Comparison of ENCODE assay signal across 9 mouse cellular contexts in the genomic region with DNA sequence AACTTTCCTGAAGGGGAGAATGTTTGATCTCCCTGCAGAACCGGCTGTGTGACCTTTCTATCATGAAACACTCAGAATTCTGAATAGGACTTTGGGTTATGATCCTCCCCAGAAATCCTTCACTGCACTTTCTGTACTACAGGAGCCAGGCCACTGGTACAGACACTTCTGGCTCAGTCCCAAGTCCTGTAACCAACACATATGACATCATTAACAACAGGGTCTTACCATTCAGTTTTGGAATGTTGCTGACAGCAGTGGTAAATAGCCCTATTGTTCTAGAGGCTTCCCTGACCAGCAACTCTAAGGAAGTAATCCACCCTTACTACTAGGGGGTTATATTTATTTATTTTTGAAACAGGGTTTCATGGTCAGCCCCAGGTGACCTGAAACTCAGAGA. TPM values are rescaled to one million over a fixed set of nuclear protein-coding genes. Genes with fewer than 3 reads are reported as not detected.
DNase-seq lines count a peak whose midpoint lies in the region; ATAC-seq lines count a peak whose summit lies in the region.
"Had no signal": no experiment of that assay in that cellular context is flagged by ENCODE, and none has a peak within 500 bp of the region (broad histone marks: within the 10 kb centered on the region; RNA-seq: fewer than 3 reads in every experiment).

A gene (plus strand): TSS at position 280 of the 400 bp plus-strand sequence.

- no peak for DNase-seq in heart, adult 18-20 months
- no peak for DNase-seq in neural tube, embryonic 11.5 days (ENCODE audit: low spot score)
- DNase-seq in neural tube, embryonic 10.5 days (ENCODE audit: extremely low spot score, low spot score), result no peak
- no peak for DNase-seq in gastrocnemius, adult 8-10 months (ENCODE audit: low spot score in 2 of 2)
- no peak for DNase-seq in cerebellum, postnatal 4 days (ENCODE audit: low spot score in 2 of 2)
- DNase-seq: cerebellum, postnatal 14 days had no signal

- no peaks in the 10 kb centered on the region for H3K9me3 ChIP-seq in heart, embryonic 11.5 days (replicated peaks; ENCODE audit: control insufficient read depth, low read length)
- H3K9me3 ChIP-seq in neural tube, embryonic 11.5 days (ENCODE audit: control insufficient read depth, low read length), result no peaks in the 10 kb centered on the region
- no peaks in the 10 kb centered on the region for H3K9me3 ChIP-seq in intestine, embryonic 16.5 days (ENCODE audit: control insufficient read depth, low read length)
- no peaks in the 10 kb centered on the region for H3K9me3 ChIP-seq in stomach, embryonic 15.5 days

- no peak within 1 kb of the TSS for H3K9ac ChIP-seq in heart, embryonic 11.5 days (ENCODE audit: low read depth, low read length)
- H3K9ac ChIP-seq in neural tube, embryonic 11.5 days (ENCODE audit: low read length), result no peak within 1 kb of the TSS
- H3K9ac ChIP-seq in intestine, embryonic 16.5 days (ENCODE audit: low read depth, low read length), result peak within 1 kb of the TSS; percentile 58; the same call in 1 of the 2 replicates
- no peak within 1 kb of the TSS for H3K9ac ChIP-seq in stomach, embryonic 15.5 days

- H3K27me3 ChIP-seq in heart, embryonic 11.5 days (ENCODE audit: control insufficient read depth, insufficient read depth, low read length), result no peaks in the 10 kb centered on the region; the same call in 1 of the 2 replicates
- no peaks in the 10 kb centered on the region for H3K27me3 ChIP-seq in neural tube, embryonic 11.5 days (ENCODE audit: control insufficient read depth, insufficient read depth, low read length)
- H3K27me3 ChIP-seq in intestine, embryonic 16.5 days (replicated peaks; ENCODE audit: control insufficient read depth, insufficient read depth, low read length), result no peaks in the 10 kb centered on the region
- no peaks in the 10 kb centered on the region for H3K27me3 ChIP-seq in stomach, embryonic 15.5 days (replicated peaks)

- ATAC-seq in heart, embryonic 11.5 days (replicated peaks; ENCODE audit: insufficient number of reproducible peaks, low FRiP score, low TSS enrichment), result no peak
- ATAC-seq in neural tube, embryonic 11.5 days (ENCODE audit: insufficient read depth, low FRiP score, low TSS enrichment), result no peak
- ATAC-seq in intestine, embryonic 16.5 days, result no peak
- no peak for ATAC-seq in stomach, embryonic 15.5 days (ENCODE audit: insufficient read depth, low FRiP score, low read depth)

- peaks cover 20% of the 10 kb centered on the region for H3K36me3 ChIP-seq in heart, embryonic 11.5 days (ENCODE audit: control insufficient read depth, insufficient read depth, low read length)
- peaks cover 8% of the 10 kb centered on the region for H3K36me3 ChIP-seq in neural tube, embryonic 11.5 days (ENCODE audit: control insufficient read depth, insufficient read depth, low read length)
- H3K36me3 ChIP-seq in intestine, embryonic 16.5 days (ENCODE audit: control insufficient read depth, insufficient read depth, low read length), result 0 out of 2 replicates have a peak, but pooled peaks cover 7% of the 10 kb centered on the region
- H3K36me3 ChIP-seq in stomach, embryonic 15.5 days, result peaks cover 18% of the 10 kb centered on the region; the same call in 1 of the 2 replicates

- H3K4me3 ChIP-seq in heart, embryonic 11.5 days (ENCODE audit: low read depth, low read length), result peak within 1 kb of the TSS; percentile 54
- H3K4me3 ChIP-seq in neural tube, embryonic 11.5 days (ENCODE audit: low read depth, low read length), result peak within 1 kb of the TSS; percentile 30
- peak within 1 kb of the TSS; percentile 57 for H3K4me3 ChIP-seq in intestine, embryonic 16.5 days (ENCODE audit: low read length)
- H3K4me3 ChIP-seq in stomach, embryonic 15.5 days (replicated peaks), result peak within 1 kb of the TSS; percentile 56

- H3K4me2 ChIP-seq in heart, embryonic 11.5 days, result peak within 1 kb of the TSS; percentile 77
- peak within 1 kb of the TSS; percentile 46; the same call in 1 of the 2 replicates for H3K4me2 ChIP-seq in neural tube, embryonic 11.5 days (ENCODE audit: low read depth)
- H3K4me2 ChIP-seq in intestine, embryonic 16.5 days (ENCODE audit: low read depth, low read length), result peak within 1 kb of the TSS; percentile 67; the same call in 1 of the 2 replicates
- H3K4me2 ChIP-seq in stomach, embryonic 15.5 days, result peak within 1 kb of the TSS; percentile 89

- H3K4me1 ChIP-seq in heart, embryonic 11.5 days (ENCODE audit: control insufficient read depth, insufficient read depth, low read length), result peaks cover 8% of the 10 kb centered on the region
- H3K4me1 ChIP-seq in neural tube, embryonic 11.5 days (ENCODE audit: control insufficient read depth, insufficient read depth, low read length), result peaks cover 7% of the 10 kb centered on the region; the same call in 1 of the 2 replicates
- peaks cover 21% of the 10 kb centered on the region for H3K4me1 ChIP-seq in intestine, embryonic 16.5 days (ENCODE audit: control insufficient read depth, insufficient read depth, low read length)
- H3K4me1 ChIP-seq in stomach, embryonic 15.5 days, result peaks cover 23% of the 10 kb centered on the region

- 67% methylated on average over 1 of the region's 1 CpGs for WGBS in heart, embryonic 11.5 days (ENCODE audit: insufficient replicate concordance)
- 91% methylated on average over 1 of the region's 1 CpGs for WGBS in neural tube, embryonic 11.5 days
- WGBS in intestine, embryonic 16.5 days, result 71% methylated on average over 1 of the region's 1 CpGs
- WGBS in stomach, embryonic 15.5 days, result 70% methylated on average over 1 of the region's 1 CpGs

- 0 out of 2 replicates have a peak within 1 kb of the TSS, but pooled peaks have one; percentile 6 for H3K27ac ChIP-seq in heart, embryonic 11.5 days (ENCODE audit: low read depth, low read length)
- H3K27ac ChIP-seq in neural tube, embryonic 11.5 days (ENCODE audit: low read depth, low read length), result no peak within 1 kb of the TSS
- no peak within 1 kb of the TSS for H3K27ac ChIP-seq in intestine, embryonic 16.5 days (ENCODE audit: low read length)
- H3K27ac ChIP-seq in stomach, embryonic 15.5 days, result no peak within 1 kb of the TSS

RNA-seq across cellular contexts. Expression of the gene that starts here (rescaled TPM):
- 4.2 TPM in 2 replicates for polyA plus RNA-seq in heart, embryonic 11.5 days (2014; fragmentation: Nextera tagmentation; extraction: Ambion mirVana)
- 1 to 10 TPM in 1 of 2 experiments, under 1 TPM in 1; 0.89 to 1.6 TPM for total RNA-seq in heart, adult 18-20 months (2021)
- polyA plus RNA-seq in neural tube, embryonic 11.5 days (2014; fragmentation: Nextera tagmentation; extraction: Ambion mirVana), result 0.49 and 1.3 TPM in 2 replicates
- 1.8 and 2.3 TPM in 2 replicates for polyA plus RNA-seq in intestine, embryonic 16.5 days (2015; fragmentation: Nextera tagmentation; extraction: Ambion mirVana)
- 2.9 and 3.0 TPM in 2 replicates for polyA plus RNA-seq in stomach, embryonic 15.5 days (2015; fragmentation: Nextera tagmentation; extraction: Ambion mirVana)
- total RNA-seq in gastrocnemius, adult 8-10 months (2022), result under 1 TPM; 0.34 to 0.88 (median 0.52) TPM
